Mouse (Mus musculus) small intestine, adult 2 months (tissue): ENCODE measurements at regions not wholly inside any gene's neighbourhood (a gene's known extent, or its start where the extent isn't known, plus 50 kb on each side); places are given as distances from the start of the nearest gene placed in this dataset.

Experiments used
- H3K27ac ChIP-seq: fragments of 200-500 bp; 2 replicates; pipeline ENCODE4 v1.5.1; 2012; ENCODE audit warnings: low read depth, low read length, control low read depth, inconsistent platforms; ENCODE audit not compliant: insufficient read depth
- H3K27me3 ChIP-seq: fragments of 200-500 bp; 2 replicates; pipeline ENCODE4 v1.6.1; 2012; ENCODE audit warnings: mild to moderate bottlenecking, moderate library complexity, low read length, inconsistent platforms; ENCODE audit not compliant: control insufficient read depth, insufficient read depth
- H3K36me3 ChIP-seq: fragments of 200-500 bp; 2 replicates; pipeline ENCODE4 v1.6.1; 2012; ENCODE audit warnings: mild to moderate bottlenecking, low read length, control low read depth, inconsistent platforms; ENCODE audit not compliant: control insufficient read depth, insufficient read depth
- H3K4me1 ChIP-seq: fragments of 200-500 bp; 2 replicates; pipeline ENCODE4 v1.6.1; 2012; ENCODE audit warnings: low read length, inconsistent platforms, mixed read lengths; ENCODE audit not compliant: control insufficient read depth, insufficient read depth, insufficient read length
- H3K4me3 ChIP-seq: fragments of 200-500 bp; 2 replicates; pipeline ENCODE4 v1.5.1; 2012; ENCODE audit warnings: low read depth, mild to moderate bottlenecking, control low read depth, inconsistent platforms, low read length, moderate library complexity
- CTCF ChIP-seq: fragments of 200-500 bp; IDR thresholded peaks from 2 replicates; pipeline ENCODE4 v1.5.1; 2012; ENCODE audit warnings: low read depth, mild to moderate bottlenecking, control low read depth, inconsistent platforms, low read length, moderate library complexity, mixed read lengths; ENCODE audit not compliant: insufficient replicate concordance, insufficient read length; ENCODE audit errors: extremely low read depth
- POLR2A ChIP-seq: fragments of 200-500 bp; IDR thresholded peaks from 2 replicates; pipeline ENCODE4 v1.6.1; 2012; ENCODE audit warnings: low read depth, mild to moderate bottlenecking, control low read depth, inconsistent platforms, low read length, moderate library complexity
- WGBS: fragments of 180-500 bp; shearing (Covaris S2); methylation state at CpG from one replicate; pipeline ENCODE4 v1.1.7; 2018; 5-methylcytosine and 5-hydroxymethylcytosine counted together

GRCm38 (mm10) chr11:113117179-113117898, 335.3 kb downstream of the Sox9 start:
- Histone ChIP-seq H3K27me3 (no peaks in the 10 kb centered on the region), H3K36me3 (no peaks in the 10 kb centered on the region), H3K27ac (no peak overlapping the region), H3K4me1 (peaks cover 14% of the 10 kb centered on the region), H3K4me3 (no peak overlapping the region)
- TF ChIP-seq POLR2A (no peak), CTCF (no peak)
- WGBS: 30% methylated on average over 9 of the region's 9 CpGs

- Histone ChIP-seq H3K27ac (no peak overlapping the region), H3K4me3 (no peak overlapping the region), H3K4me1 (peaks cover 11% of the 10 kb centered on the region), H3K27me3 (no peaks in the 10 kb centered on the region), H3K36me3 (no peaks in the 10 kb centered on the region)
- TF ChIP-seq POLR2A (no peak), CTCF (no peak)
- WGBS: 80% methylated on average over 6 of the region's 6 CpGs
Observed at GRCm38 (mm10) chr11:113120570-113120969, 338.5 kb downstream of the Sox9 start.

- Histone ChIP-seq H3K36me3 (no peaks in the 10 kb centered on the region), H3K4me3 (no peak overlapping the region), H3K4me1 (peaks cover 10% of the 10 kb centered on the region), H3K27ac (no peak overlapping the region), H3K27me3 (no peaks in the 10 kb centered on the region)
- WGBS: 84% methylated on average over 12 of the region's 12 CpGs
- TF ChIP-seq CTCF (no peak), POLR2A (no peak)
Observed at GRCm38 (mm10) chr11:113121307-113121706, 339.3 kb downstream of the Sox9 start.

- Histone ChIP-seq H3K27me3 (no peaks in the 10 kb centered on the region), H3K36me3 (no peaks in the 10 kb centered on the region), H3K27ac (no peak overlapping the region), H3K4me1 (peaks cover 8% of the 10 kb centered on the region), H3K4me3 (no peak overlapping the region)
- TF ChIP-seq POLR2A: no peak
- no peak for TF ChIP-seq CTCF
- WGBS: 43% methylated on average over 9 of the region's 9 CpGs
Observed at GRCm38 (mm10) chr11:113122137-113122536, 340.1 kb downstream of the Sox9 start.

- Histone ChIP-seq H3K27ac (no peak overlapping the region), H3K36me3 (no peaks in the 10 kb centered on the region), H3K27me3 (no peaks in the 10 kb centered on the region), H3K4me3 (no peak overlapping the region), H3K4me1 (peaks cover 8% of the 10 kb centered on the region)
- 28% methylated on average over 2 of the region's 2 CpGs for WGBS
- TF ChIP-seq CTCF (no peak), POLR2A (no peak)
Observed at GRCm38 (mm10) chr11:113122964-113123363, 340.9 kb downstream of the Sox9 start.

GRCm38 (mm10) chr11:113125832-113126231, 343.8 kb downstream of the Sox9 start:
- 80% methylated on average over 7 of the region's 7 CpGs for WGBS

GRCm38 (mm10) chr11:113129192-113129591, 347.2 kb downstream of the Sox9 start:
- H3K27me3 ChIP-seq: no peaks in the 10 kb centered on the region
- H3K36me3 ChIP-seq: no peaks in the 10 kb centered on the region
- WGBS: 88% methylated on average over 5 of the region's 5 CpGs

More at GRCm38 (mm10) chr11:113125832-113126231, 343.8 kb downstream of the Sox9 start:
- Histone ChIP-seq H3K27me3 (no peaks in the 10 kb centered on the region), H3K4me1 (peaks cover 12% of the 10 kb centered on the region), H3K36me3 (no peaks in the 10 kb centered on the region), H3K4me3 (no peak overlapping the region), H3K27ac (no peak overlapping the region)
- TF ChIP-seq CTCF (no peak), POLR2A (no peak)

DNA sequence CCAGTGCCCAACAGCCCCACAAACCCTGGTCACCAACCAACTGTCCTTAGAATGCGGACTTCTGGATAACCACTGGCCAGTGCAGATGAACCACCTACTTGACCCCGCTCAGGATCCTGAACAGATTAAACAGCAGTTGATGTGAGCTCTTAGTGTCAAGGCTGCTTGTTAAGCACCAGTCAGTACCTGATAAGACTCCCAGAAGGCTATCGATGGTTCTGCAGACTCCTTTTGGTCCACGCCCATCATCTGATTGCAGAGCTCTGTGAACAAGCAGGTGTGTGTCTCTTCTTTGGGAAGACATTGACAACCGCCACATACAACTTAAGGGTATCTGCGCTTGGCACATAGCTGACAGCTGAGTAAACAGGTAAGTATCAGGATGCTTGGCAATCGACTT, 348.0 kb downstream of the Sox9 start:
- H3K36me3 ChIP-seq: no peaks in the 10 kb centered on the region
- no peak overlapping the region for H3K27ac ChIP-seq
- no peaks in the 10 kb centered on the region for H3K27me3 ChIP-seq
- TF ChIP-seq POLR2A (no peak), CTCF (no peak)
- no peak overlapping the region for H3K4me3 ChIP-seq
- 59% methylated on average over 7 of the region's 7 CpGs for WGBS
- peaks cover 13% of the 10 kb centered on the region for H3K4me1 ChIP-seq

More at GRCm38 (mm10) chr11:113129192-113129591, 347.2 kb downstream of the Sox9 start:
- H3K4me1 ChIP-seq: peaks cover 13% of the 10 kb centered on the region
- H3K4me3 ChIP-seq: no peak overlapping the region
- no peak overlapping the region for H3K27ac ChIP-seq
- TF ChIP-seq POLR2A (no peak), CTCF (no peak)
